Mouse (Mus musculus): ENCODE measurements at regions not wholly inside any gene's neighbourhood (a gene's known extent, or its start where the extent isn't known, plus 50 kb on each side); places are given as distances from the start of the nearest gene placed in this dataset.

GRCm38 (mm10) chr6:91609671-91610070 is 74.2 kb upstream of the Slc6a6 start:
- no peak for TF ChIP-seq CTCF (IDR thresholded peaks at IDR 0.05; ENCODE audit: control insufficient read depth, insufficient read depth, insufficient replicate concordance, low read depth, low read length)
- TF ChIP-seq POLR2A (IDR thresholded peaks at IDR 0.05; ENCODE audit: control insufficient read depth, low read depth, low read length): no peak
